Mouse (Mus musculus) layer of hippocampus, adult 6 months (tissue): Measurements from ENCODE around the gene Serinc2. TPM values are rescaled to one million over a fixed set of nuclear protein-coding genes. Genes with fewer than 3 reads are reported as not detected.

ENCODE experiments used
- long read RNA-seq, 2 experiments: library from polyadenylated mRNA; unstranded; transcript quantifications; one replicate each; pipeline ENCODE4 v2.0.0; 2019 to 2020
- polyA plus RNA-seq: library from polyadenylated mRNA; unstranded; fragments of <200 nt; fragmentation: Nextera tagmentation; gene quantifications from 2 replicates; pipeline ENCODE4 v1.2.3, GENCODE M21; 2021

The Serinc2 gene
- 10.0 and 16.2 TPM in 2 replicates for polyA plus RNA-seq
- long read RNA-seq, experiment 1, partial matches to known transcripts: 1 of 1 reads
- long read RNA-seq, experiment 1, other reads (novel, unspliced or antisense): 0 of 1 reads
- long read RNA-seq, experiment 2, transcript Serinc2-201 (10 exons, 1,878 nt): major isoform, 25 of 42 reads
- long read RNA-seq, experiment 2, partial matches to known transcripts: 4 of 42 reads
- long read RNA-seq, experiment 2, other reads (novel, unspliced or antisense): 12 of 42 reads

DNA sequence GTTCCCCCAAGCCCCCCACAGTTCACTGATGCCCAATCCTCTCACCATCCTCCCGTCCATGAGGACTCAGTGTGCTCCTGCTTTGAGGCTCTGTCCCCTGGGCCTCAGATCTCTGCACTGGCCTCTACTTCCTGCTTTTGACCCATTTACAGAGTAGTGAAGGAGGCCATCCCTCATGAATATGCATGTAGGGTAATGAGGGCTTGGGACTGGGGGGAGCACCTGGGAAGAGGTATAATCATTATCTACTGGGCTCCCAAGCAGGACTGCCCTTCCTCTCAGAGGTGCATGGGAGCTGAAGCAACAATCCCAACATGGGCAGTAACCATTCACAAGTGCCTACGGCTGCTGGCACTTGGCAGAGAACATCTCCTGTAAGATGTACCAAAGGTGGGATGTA is at the start of gene Serinc2:
Serinc2 (minus strand) TSS at position 101 of the 400 bp plus-strand sequence.

DNA sequence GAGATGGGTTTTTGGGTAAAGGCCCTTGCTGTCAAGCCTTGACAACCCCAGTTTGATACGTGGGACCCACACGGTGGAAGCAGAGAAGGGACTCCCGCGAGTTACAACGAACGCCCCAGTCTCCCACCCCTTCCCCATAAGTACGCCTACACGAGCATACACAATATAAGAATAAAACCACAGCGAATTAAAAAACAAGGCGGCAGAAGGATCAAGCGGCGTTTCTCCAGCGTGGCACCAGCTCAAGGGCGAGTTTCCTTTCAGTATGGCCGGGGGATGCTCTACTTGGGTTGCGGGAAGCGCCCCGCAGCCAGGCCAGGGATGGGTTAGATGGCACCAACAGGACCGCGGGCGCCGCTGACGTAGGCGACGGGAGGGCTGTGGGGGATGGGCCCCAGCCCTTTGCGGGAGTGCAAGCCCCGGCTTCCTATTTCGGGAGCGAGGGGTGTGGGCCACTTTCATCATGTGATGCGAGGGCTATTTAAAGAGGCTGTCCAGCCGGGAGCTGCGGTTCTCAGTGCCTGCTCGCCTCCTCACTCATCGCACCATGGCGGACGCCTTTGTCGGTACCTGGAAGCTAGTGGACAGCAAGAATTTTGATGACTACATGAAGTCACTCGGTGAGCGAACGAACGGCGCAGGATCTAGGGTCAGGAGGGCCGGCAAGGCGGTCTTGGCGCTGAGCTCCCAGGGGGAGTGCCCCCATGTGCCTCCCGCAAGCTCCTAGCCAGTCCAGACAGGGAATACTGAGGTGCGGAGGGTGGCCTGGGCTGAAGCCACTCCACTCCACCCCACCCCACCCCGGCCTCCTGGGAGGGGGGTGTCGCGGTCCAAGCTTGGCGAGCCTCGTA is 29.5 kb upstream of the Serinc2 start, which contains the start of the genes Fabp3 and Gm10570:
Fabp3 (plus strand) TSS at position 365 of the 851 bp plus-strand sequence.
Gm10570 (minus strand) TSS at position 444 of the 851 bp plus-strand sequence.

DNA sequence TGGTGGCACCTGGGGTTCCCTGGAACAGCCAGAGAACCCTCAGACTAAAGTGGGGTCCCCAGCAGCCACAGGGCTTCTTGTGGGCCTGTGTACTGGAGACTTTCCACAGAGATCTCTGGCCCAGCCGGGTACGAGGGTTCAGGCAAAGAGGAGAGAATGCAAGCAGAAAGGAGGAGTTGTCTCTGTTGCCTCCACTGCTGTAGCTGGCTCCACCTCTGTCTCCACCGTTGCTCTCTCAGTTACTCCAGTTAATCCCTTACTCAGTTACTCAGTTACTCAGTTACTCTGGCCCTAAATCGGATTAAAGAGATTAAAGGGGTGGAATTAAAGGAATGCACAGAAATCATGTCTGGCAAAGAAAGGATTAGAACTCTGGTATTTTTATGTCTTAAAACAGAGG is 56.8 kb downstream of the Serinc2 start, which contains the start of gene Gm853:
Gm853 (minus strand) TSS at position 223 of the 400 bp plus-strand sequence.

Other genes starting within 250 kb of the Serinc2 start
- 0.53 and 1.4 TPM in 2 replicates for gene Col16a1, start 231.4 kb downstream of the Serinc2 start, polyA plus RNA-seq
- gene Pef1, start 176.6 kb downstream of the Serinc2 start, polyA plus RNA-seq: 91.2 and 98.3 TPM in 2 replicates
- 0.59 and 1.3 TPM in 2 replicates for gene Hcrtr1, start 139.8 kb downstream of the Serinc2 start, polyA plus RNA-seq
- 8.9 and 13.1 TPM in 2 replicates for gene Tinagl1, start 104.1 kb downstream of the Serinc2 start, polyA plus RNA-seq
- 0.72 TPM in 1 of 2 replicates, not detected in the other for gene Gm853, start 56.8 kb downstream of the Serinc2 start, polyA plus RNA-seq
- gene Fabp3, start 29.4 kb upstream of the Serinc2 start, polyA plus RNA-seq: 263 and 271 TPM in 2 replicates
- gene Gm10570, start 29.5 kb upstream of the Serinc2 start, polyA plus RNA-seq: 1.0 and 1.2 TPM in 2 replicates
- gene Zcchc17, start 80.7 kb upstream of the Serinc2 start, polyA plus RNA-seq: 116 and 137 TPM in 2 replicates
- 50.3 and 50.8 TPM in 2 replicates for gene Snrnp40, start 80.9 kb upstream of the Serinc2 start, polyA plus RNA-seq